Mouse (Mus musculus) retina, postnatal 7 days (tissue): ENCODE data around the gene Il21r.

Experiments used
- DNase-seq: peaks from one replicate; pipeline ENCODE4 v3.0.0-alpha.2; 2012; ENCODE audit warnings: low read depth, low spot score

Il21r gene

GRCm38 (mm10) chr7:125603185-125603631 is at the start of gene Il21r:
Il21r (plus strand) TSS chr7:125603429.
- no peak for DNase-seq

GRCm38 (mm10) chr7:125553653-125554428 is 49.4 kb upstream of the Il21r start:
- no peak for DNase-seq

- no peak for DNase-seq
Measured at GRCm38 (mm10) chr7:125554456-125555114, 48.6 kb upstream of the Il21r start.

GRCm38 (mm10) chr7:125555351-125555872 is 47.8 kb upstream of the Il21r start:
- DNase-seq = no peak

- no peak for DNase-seq
Measured at GRCm38 (mm10) chr7:125556096-125556495, 47.1 kb upstream of the Il21r start.

GRCm38 (mm10) chr7:125556865-125557264 is 46.4 kb upstream of the Il21r start:
- no peak for DNase-seq

GRCm38 (mm10) chr7:125558401-125558945 is 44.8 kb upstream of the Il21r start:
- DNase-seq = no peak

- DNase-seq = no peak
Measured at GRCm38 (mm10) chr7:125558997-125559396, 44.2 kb upstream of the Il21r start.

- no peak for DNase-seq
Measured at GRCm38 (mm10) chr7:125559537-125559936, 43.7 kb upstream of the Il21r start.

GRCm38 (mm10) chr7:125560146-125560785 is 43.0 kb upstream of the Il21r start:
- DNase-seq = no peak

- no peak for DNase-seq
Measured at GRCm38 (mm10) chr7:125561085-125561690, 42.0 kb upstream of the Il21r start.

GRCm38 (mm10) chr7:125562413-125562812 is 40.8 kb upstream of the Il21r start:
- no peak for DNase-seq

GRCm38 (mm10) chr7:125563093-125563492 is 40.1 kb upstream of the Il21r start:
- DNase-seq = no peak

GRCm38 (mm10) chr7:125564316-125565024 is 38.8 kb upstream of the Il21r start:
- no peak for DNase-seq

- no peak for DNase-seq
Measured at GRCm38 (mm10) chr7:125565516-125566285, 37.5 kb upstream of the Il21r start.

GRCm38 (mm10) chr7:125566420-125566819 is 36.8 kb upstream of the Il21r start:
- DNase-seq = no peak

- no peak for DNase-seq
Measured at GRCm38 (mm10) chr7:125568888-125569287, 34.3 kb upstream of the Il21r start.

- DNase-seq = no peak
Measured at GRCm38 (mm10) chr7:125571891-125572290, 31.3 kb upstream of the Il21r start.

- DNase-seq = no peak
Measured at GRCm38 (mm10) chr7:125572737-125573136, 30.5 kb upstream of the Il21r start.

GRCm38 (mm10) chr7:125573849-125574248 is 29.4 kb upstream of the Il21r start:
- no peak for DNase-seq
